Mouse (Mus musculus) lung, postnatal 10 days (tissue): ENCODE results near the gene Gm20390.
A peak's percentile ranks its signal among the peaks of the same experiment; 100 is the strongest.
"Not testable (repeated sequence)": the region's sequence is repeated elsewhere in the genome, so short reads cannot be mapped to it uniquely, and the experiment has no call there.

Source experiments
- DNase-seq: peaks from one replicate; pipeline ENCODE4 v3.0.0; 2021

Gm20390 gene

GRCm38 (mm10) chr11:93963013-93963412, 5.1 kb downstream of the Gm20390 start:
- peak; percentile 27 for DNase-seq

GRCm38 (mm10) chr11:93961482-93961881, 6.6 kb downstream of the Gm20390 start:
- no peak for DNase-seq

GRCm38 (mm10) chr11:93957746-93958145, 10.3 kb downstream of the Gm20390 start:
- no peak for DNase-seq

- DNase-seq = no peak
These were observed 11.0 kb downstream of the Gm20390 start for GRCm38 (mm10) chr11:93957031-93957555.

DNA sequence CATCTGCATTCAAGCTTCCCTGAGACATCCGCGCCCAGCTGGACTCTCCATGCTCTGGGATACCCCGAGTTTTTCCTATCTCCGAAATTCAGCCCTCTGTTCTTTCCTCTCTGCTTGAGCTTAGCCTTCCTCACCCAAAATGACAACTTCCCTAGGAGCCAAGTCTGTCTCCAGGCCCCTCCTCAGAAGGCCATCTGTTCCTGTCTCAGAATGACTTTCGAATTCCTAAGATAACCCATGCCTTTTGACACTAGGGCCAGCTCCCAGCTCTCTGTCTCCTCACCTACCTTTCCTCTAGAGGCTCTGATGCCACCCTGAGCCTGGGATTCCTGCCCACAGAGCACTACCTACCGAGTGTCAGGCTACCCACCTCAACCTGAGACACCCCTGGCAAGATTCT, 11.9 kb downstream of the Gm20390 start, which contains the start of gene Nme2:
Nme2 (minus strand) TSS at position 101 of the 400 bp plus-strand sequence.
- no peak for DNase-seq

DNA sequence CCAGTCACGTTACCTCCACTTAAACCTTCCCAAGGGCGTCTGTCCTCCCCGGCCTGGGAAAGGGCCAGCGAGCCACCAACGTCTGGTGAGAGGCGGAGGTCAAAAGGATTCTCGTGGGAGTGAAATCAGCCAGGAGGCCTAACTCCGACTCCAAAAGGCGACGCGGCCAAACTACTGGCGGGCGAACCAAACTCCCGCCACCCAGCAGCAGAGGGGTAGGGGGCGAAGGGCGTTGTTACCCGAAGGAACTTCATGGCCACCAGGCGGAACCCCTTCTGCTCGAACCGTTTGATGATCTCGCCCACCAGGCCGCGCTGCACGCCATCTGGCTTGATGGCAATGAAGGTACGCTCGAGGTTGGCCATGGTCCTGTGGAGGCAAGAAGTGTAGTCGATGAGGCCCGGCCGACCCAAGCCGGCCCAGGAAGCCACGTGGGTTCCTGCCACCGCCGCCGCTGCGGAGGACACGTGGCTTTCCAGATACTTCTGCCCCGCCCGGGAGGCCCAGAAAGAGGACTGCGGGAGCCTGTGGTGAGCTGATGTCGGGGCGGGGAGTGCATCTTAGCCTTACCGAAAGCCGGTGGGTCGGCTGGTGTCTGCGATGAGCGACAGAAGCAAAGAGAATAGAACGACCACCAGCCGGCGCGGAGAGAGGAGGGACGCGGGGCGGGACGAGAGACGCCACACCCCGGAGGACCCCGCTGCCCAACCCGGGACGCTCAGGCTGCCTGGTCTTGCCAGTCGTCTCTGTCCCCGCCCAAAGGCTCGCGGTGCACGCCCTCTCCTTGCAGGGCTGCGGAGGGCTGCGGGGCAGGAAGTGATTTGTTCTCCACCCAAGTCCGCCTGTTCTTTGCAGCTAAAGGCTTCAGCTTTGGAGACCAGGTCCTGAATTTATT, 12.6 kb downstream of the Gm20390 start:
- peak; percentile 98 for DNase-seq

GRCm38 (mm10) chr11:93954738-93955255, 13.3 kb downstream of the Gm20390 start:
- DNase-seq = no peak

DNA sequence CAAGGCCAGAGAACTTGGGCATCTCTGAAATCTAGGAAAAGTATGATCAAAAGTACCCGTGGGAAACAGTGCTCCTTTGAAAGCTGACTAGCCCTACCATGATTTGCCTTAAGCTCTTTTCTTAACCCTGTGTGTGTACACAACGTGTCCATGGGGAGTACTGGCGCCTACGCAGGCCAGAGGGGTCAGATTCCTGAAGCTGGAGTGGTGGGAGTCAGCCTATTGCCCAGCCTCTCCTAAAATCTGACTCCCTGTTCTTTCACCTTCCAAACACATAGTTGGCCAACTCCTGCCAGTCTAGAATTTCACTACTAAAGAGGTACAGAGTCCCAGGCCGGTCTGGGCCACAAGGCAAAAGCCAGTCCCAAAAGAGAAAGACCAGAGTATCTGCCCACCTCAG, 15.7 kb downstream of the Gm20390 start:
- DNase-seq = no peak

DNA sequence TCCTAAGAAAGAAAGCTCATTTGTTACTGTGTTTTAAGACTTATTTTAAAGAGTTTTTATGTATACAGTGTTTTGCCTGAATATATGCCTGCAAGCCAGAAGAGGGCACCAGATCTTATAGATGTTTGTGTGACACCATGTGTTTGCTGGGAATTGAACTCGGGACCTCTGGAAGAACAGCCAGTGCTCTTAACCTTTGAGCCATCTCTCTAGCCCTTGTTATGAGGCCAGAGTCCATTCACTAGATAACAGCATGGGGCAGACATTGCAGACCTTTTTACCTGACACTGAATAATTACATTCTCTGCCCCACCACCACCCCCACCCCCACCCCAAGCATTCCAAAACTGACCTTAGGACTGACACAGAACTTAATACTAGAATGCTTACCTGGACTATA, 18.0 kb downstream of the Gm20390 start:
- DNase-seq = no peak

- no peak for DNase-seq
These were observed 19.1 kb downstream of the Gm20390 start for GRCm38 (mm10) chr11:93948887-93949567.

DNA sequence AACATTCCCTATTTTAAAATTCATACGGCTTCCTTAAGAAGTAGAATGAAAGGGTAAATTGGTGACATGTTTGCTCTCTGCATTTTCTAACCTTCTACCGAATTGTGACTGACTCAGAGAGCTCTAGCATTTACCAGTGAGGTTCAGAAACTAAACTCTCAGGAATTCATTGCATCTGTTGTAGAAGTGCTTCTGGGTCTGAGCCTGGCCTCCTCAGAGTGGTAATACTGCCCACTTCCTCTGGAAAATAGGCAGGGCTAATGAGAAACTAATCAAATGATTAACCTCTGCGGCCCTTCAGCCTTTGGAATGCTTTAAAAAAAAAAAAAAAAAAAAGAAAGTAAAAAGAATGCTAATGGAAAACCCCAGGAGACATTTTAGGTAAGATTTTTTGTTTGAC, 23.1 kb downstream of the Gm20390 start:
- no peak for DNase-seq

- DNase-seq = no peak
These were observed 27.2 kb downstream of the Gm20390 start for GRCm38 (mm10) chr11:93940906-93941305.

DNA sequence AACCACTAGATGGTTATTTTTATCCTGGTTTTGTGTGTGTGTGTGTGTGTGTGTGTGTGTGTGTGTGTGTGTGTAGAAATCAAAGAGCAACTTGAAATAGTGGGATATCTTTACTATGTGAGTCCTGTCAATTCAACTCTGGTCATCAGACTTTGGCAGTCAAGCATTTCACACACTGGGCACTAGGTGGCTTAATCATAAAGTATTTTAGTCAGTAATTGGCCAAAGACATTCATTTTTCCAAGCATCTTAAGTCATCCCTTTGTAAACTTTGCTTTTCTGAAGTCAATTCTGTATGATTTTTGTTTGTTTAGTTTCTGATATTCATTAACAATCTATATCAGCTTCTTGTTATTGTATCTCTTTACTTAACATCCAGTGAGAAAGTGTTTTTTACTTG, 39.0 kb downstream of the Gm20390 start:
- no peak for DNase-seq

- DNase-seq = not testable (repeated sequence)
These were observed 53.1 kb downstream of the Gm20390 start for GRCm38 (mm10) chr11:93915019-93915418.

- no peak for DNase-seq
These were observed 56.5 kb downstream of the Gm20390 start for GRCm38 (mm10) chr11:93911603-93912002.

DNA sequence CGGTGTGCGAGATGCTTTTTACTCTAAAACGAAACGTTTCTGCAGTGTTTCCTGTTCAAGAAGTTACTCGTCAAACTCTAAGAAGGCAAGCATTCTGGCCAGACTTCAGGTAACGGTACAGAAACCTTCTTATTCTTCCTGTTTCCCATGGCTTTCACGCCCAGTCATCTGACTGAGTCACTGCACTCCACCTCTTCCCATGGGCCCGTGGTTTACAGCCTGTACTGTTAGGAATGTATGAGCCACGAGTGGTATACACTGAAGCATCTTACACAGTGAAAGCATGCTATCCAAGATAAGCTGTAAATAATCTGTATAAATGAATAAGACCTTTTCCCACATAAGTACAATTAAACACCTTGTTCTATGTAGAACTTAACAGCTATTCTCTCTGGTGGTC, 59.3 kb downstream of the Gm20390 start:
- no peak for DNase-seq

DNA sequence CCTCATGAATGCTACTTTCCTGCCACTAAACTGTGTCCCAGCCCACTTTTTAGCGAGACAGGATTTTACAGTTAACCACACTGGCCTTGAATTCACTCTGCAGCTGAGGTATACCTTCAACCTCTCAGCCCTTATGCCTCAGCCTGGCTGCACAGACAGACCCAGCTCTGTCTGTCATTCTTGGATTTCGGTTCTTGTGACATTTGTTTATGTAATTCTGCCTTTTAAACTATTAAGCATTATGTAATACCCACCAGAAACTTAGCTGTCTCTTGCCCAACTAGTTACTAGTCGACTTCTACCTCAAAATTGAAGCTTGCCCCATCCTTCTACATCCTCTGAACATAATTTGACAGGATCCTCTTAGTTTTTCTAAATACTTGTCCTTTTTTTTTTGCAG, 60.3 kb downstream of the Gm20390 start:
- DNase-seq = no peak

DNA sequence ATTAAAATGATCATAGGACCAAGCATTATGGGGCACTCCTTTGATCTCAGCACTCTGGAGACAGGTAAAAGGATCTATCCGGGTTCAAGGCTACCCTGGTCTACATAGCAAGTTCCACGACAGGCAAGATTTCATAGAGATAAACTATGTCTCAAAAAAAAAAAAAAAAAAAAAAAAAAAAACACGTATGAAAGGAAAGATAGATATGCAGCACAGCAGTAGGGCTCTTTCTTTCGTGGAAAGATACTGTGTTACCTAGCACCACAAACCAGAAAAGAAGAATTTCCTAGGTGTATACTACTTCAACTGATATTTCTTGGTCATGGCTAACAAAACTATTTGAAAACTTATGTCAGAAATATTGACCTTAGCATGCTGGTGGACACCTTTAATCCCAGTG, 61.3 kb downstream of the Gm20390 start:
- DNase-seq = no peak
